ENCODE assay signal across 8 mouse cellular contexts in genomic region chr7:119849096-119849495, GRCm38 (mm10). TPM values are rescaled to one million over a fixed set of nuclear protein-coding genes. Genes with fewer than 3 reads are reported as not detected.
DNase-seq lines count a peak whose midpoint lies in the region; ATAC-seq and TF ChIP-seq lines count a peak whose summit lies in the region.

No protein-coding gene starts in this region.

- no peak for ATAC-seq in heart, embryonic 11.5 days (replicated peaks; ENCODE audit: insufficient number of reproducible peaks, low FRiP score, low TSS enrichment)
- 0 out of 2 replicates have a peak, but pooled peaks have one; percentile 57 for ATAC-seq in erythroid progenitor cell, adult 5-6 weeks (replicated peaks; ENCODE audit: low FRiP score, poor library complexity, severe bottlenecking)

- WGBS in heart, embryonic 11.5 days (ENCODE audit: insufficient replicate concordance) = 0% methylated on average over 1 of the region's 1 CpGs

- intact Hi-C loops in heart, postnatal 36 days (cut with DNase I) = loop anchor here (2.0 kb wide), 4 partner anchors 44 to 480 kb away; partner anchors contain the start of gene Abca15

- peak; percentile 51; the same call in 1 of the 2 replicates for TF ChIP-seq CTCF in bone marrow macrophage, adult 2 months (IDR thresholded peaks at IDR 0.05; ENCODE audit: low read depth, low read length)

- no peak overlapping the region for H3K9ac ChIP-seq in heart, embryonic 11.5 days (ENCODE audit: low read depth, low read length)

- no peak for TF ChIP-seq POLR2A in bone marrow macrophage, adult 2 months (IDR thresholded peaks at IDR 0.05; ENCODE audit: borderline replicate concordance, low read depth, low read length)

- H3K9me3 ChIP-seq in heart, embryonic 11.5 days (replicated peaks; ENCODE audit: control insufficient read depth, low read length) = no peaks in the 10 kb centered on the region

- no peak overlapping the region for H3K27ac ChIP-seq in heart, embryonic 11.5 days (ENCODE audit: low read depth, low read length)
- no peak overlapping the region for H3K27ac ChIP-seq in bone marrow macrophage, adult 2 months (ENCODE audit: insufficient read depth, low read depth, low read length)

- 0 out of 2 replicates have a peak, but pooled peaks cover 3% of the 10 kb centered on the region for H3K36me3 ChIP-seq in heart, embryonic 11.5 days (ENCODE audit: control insufficient read depth, insufficient read depth, low read length)

- no peaks in the 10 kb centered on the region for H3K27me3 ChIP-seq in heart, embryonic 11.5 days (ENCODE audit: control insufficient read depth, insufficient read depth, low read length)

- peak; percentile 58 to 92 for DNase-seq in heart, adult 18-20 months
- peak; percentile 78 to 84 for DNase-seq in heart, postnatal 36 days
- peak; percentile 77 to 81 for DNase-seq in layer of hippocampus, postnatal 10 days (ENCODE audit: low spot score in 2 of 2)
- DNase-seq in lung, postnatal 4 days = peak; percentile 49 to 73
- DNase-seq in spleen, postnatal 4 days (ENCODE audit: low spot score in 2 of 2) = peak; percentile 15 to 66

- no peaks in the 10 kb centered on the region for H3K4me1 ChIP-seq in heart, embryonic 11.5 days (ENCODE audit: control insufficient read depth, insufficient read depth, low read length)
- no peaks in the 10 kb centered on the region for H3K4me1 ChIP-seq in bone marrow macrophage, adult 2 months (ENCODE audit: control insufficient read depth, insufficient read depth, low read length)

- no peak overlapping the region for H3K4me2 ChIP-seq in heart, embryonic 11.5 days

- H3K4me3 ChIP-seq in heart, embryonic 11.5 days (ENCODE audit: low read depth, low read length) = no peak overlapping the region
- H3K4me3 ChIP-seq in bone marrow macrophage, adult 2 months (ENCODE audit: insufficient read depth, low read length) = no peak overlapping the region

RNA-seq across cellular contexts. Expression of gene Lyrm1, which starts 46.6 kb away (rescaled TPM):
- 1 to 10 TPM; 7.2 to 9.6 TPM for total RNA-seq in heart, adult 18-20 months (2021)
- polyA plus RNA-seq in heart, embryonic 11.5 days (2014; fragmentation: Nextera tagmentation; extraction: Ambion mirVana) = 9.4 and 11.2 TPM in 2 replicates
- polyA plus RNA-seq in bone marrow macrophage, adult 2 months (2012; ENCODE audit: insufficient read depth, insufficient read length, missing spikeins) = 6.4 and 7.1 TPM in 2 replicates
- total RNA-seq in erythroid progenitor cell, adult 5-6 weeks (2015; ENCODE audit: low replicate concordance) = 5.0 TPM in 1 of 2 replicates, not detected in the other
- 3.2 TPM in 1 of 2 replicates, not detected in the other for total RNA-seq in erythroid progenitor cell, adult 5-6 weeks (2017; ENCODE audit: low replicate concordance)
- 1 to 10 TPM; 7.9 to 9.0 TPM for total RNA-seq in heart, postnatal 36 days (2021)
- total RNA-seq in layer of hippocampus, postnatal 10 days (2021) = 1 to 10 TPM; 7.3 to 8.9 TPM

RNA-seq across cellular contexts. Expression of gene Dcun1d3, which starts 47.0 kb away (rescaled TPM):
- 10 to 100 TPM; 13.1 to 15.3 TPM for total RNA-seq in heart, adult 18-20 months (2021)
- 3.4 and 6.2 TPM in 2 replicates for polyA plus RNA-seq in heart, embryonic 11.5 days (2014; fragmentation: Nextera tagmentation; extraction: Ambion mirVana)
- 7.8 and 13.0 TPM in 2 replicates for polyA plus RNA-seq in bone marrow macrophage, adult 2 months (2012; ENCODE audit: insufficient read depth, insufficient read length, missing spikeins)
- 0.84 and 6.1 TPM in 2 replicates for total RNA-seq in erythroid progenitor cell, adult 5-6 weeks (2015; ENCODE audit: low replicate concordance)
- total RNA-seq in erythroid progenitor cell, adult 5-6 weeks (2017; ENCODE audit: low replicate concordance) = 1.4 and 2.8 TPM in 2 replicates
- total RNA-seq in heart, postnatal 36 days (2021) = 10 to 100 TPM in 1 of 2 experiments, 1 to 10 TPM in 1; 9.2 to 14.5 TPM
- total RNA-seq in layer of hippocampus, postnatal 10 days (2021) = 10 to 100 TPM; 23.3 to 24.0 TPM

RNA-seq across cellular contexts. Expression of gene Eri2, which starts 55.2 kb away (rescaled TPM):
- 1 to 10 TPM; 1.3 to 1.4 TPM for total RNA-seq in heart, adult 18-20 months (2021)
- polyA plus RNA-seq in heart, embryonic 11.5 days (2014; fragmentation: Nextera tagmentation; extraction: Ambion mirVana) = 16.3 and 16.5 TPM in 2 replicates
- 8.9 and 9.6 TPM in 2 replicates for polyA plus RNA-seq in bone marrow macrophage, adult 2 months (2012; ENCODE audit: insufficient read depth, insufficient read length, missing spikeins)
- 15.5 and 21.6 TPM in 2 replicates for total RNA-seq in erythroid progenitor cell, adult 5-6 weeks (2015; ENCODE audit: low replicate concordance)
- total RNA-seq in erythroid progenitor cell, adult 5-6 weeks (2017; ENCODE audit: low replicate concordance) = 9.4 and 24.1 TPM in 2 replicates
- total RNA-seq in heart, postnatal 36 days (2021) = 1 to 10 TPM; 1.9 to 2.3 TPM
- total RNA-seq in layer of hippocampus, postnatal 10 days (2021) = 1 to 10 TPM; 7.1 to 9.6 TPM

RNA-seq across cellular contexts. Expression of gene Rexo5, which starts 55.3 kb away (rescaled TPM):
- 1 to 10 TPM; 1.1 to 2.1 TPM for total RNA-seq in heart, adult 18-20 months (2021)
- polyA plus RNA-seq in heart, embryonic 11.5 days (2014; fragmentation: Nextera tagmentation; extraction: Ambion mirVana) = 16.2 and 19.0 TPM in 2 replicates
- polyA plus RNA-seq in bone marrow macrophage, adult 2 months (2012; ENCODE audit: insufficient read depth, insufficient read length, missing spikeins) = 17.0 and 27.5 TPM in 2 replicates
- 21.3 and 31.0 TPM in 2 replicates for total RNA-seq in erythroid progenitor cell, adult 5-6 weeks (2015; ENCODE audit: low replicate concordance)
- total RNA-seq in erythroid progenitor cell, adult 5-6 weeks (2017; ENCODE audit: low replicate concordance) = 77.3 and 78.6 TPM in 2 replicates
- 1 to 10 TPM; 1.6 to 1.7 TPM for total RNA-seq in heart, postnatal 36 days (2021)
- total RNA-seq in layer of hippocampus, postnatal 10 days (2021) = 1 to 10 TPM; 3.6 to 4.6 TPM
